Mouse (Mus musculus) embryonic facial prominence, embryonic 14.5 days (tissue): ENCODE data around the gene Csf2rb. TPM values are rescaled to one million over a fixed set of nuclear protein-coding genes. Genes with fewer than 3 reads are reported as not detected.
"Not testable (repeated sequence)": the region's sequence is repeated elsewhere in the genome, so short reads cannot be mapped to it uniquely, and the experiment has no call there.

ENCODE experiments used
- ATAC-seq: fragments of 200-750 bp; cut with Nextera tagmentation; 2 replicates; pipeline ENCODE4 v1.8.0; 2017; ENCODE audit warnings: low read depth, moderate number of reproducible peaks, moderate TSS enrichment
- DNase-seq: peaks from one replicate; pipeline ENCODE4 v3.0.0-alpha.2; 2015; ENCODE audit warnings: low spot score
- H3K27ac ChIP-seq: fragments of 300-500 bp; sonication (generic); replicated peaks from 2 replicates; pipeline ENCODE4 v1.5.1; 2014; ENCODE audit warnings: low read depth, mild to moderate bottlenecking, low read length, moderate library complexity
- H3K27me3 ChIP-seq: fragments of 300-500 bp; sonication (generic); replicated peaks from 2 replicates; pipeline ENCODE4 v1.6.1; 2014; ENCODE audit warnings: low read length; ENCODE audit not compliant: control insufficient read depth, insufficient read depth
- H3K36me3 ChIP-seq: fragments of 300-500 bp; sonication (generic); 2 replicates; pipeline ENCODE4 v1.6.1; 2014; ENCODE audit warnings: low read length, mixed read lengths; ENCODE audit not compliant: control insufficient read depth, insufficient read depth
- H3K4me1 ChIP-seq: fragments of 300-500 bp; sonication (generic); 2 replicates; pipeline ENCODE4 v1.6.1; 2014; ENCODE audit warnings: antibody characterized with exemption, low read length; ENCODE audit not compliant: control insufficient read depth, insufficient read depth
- H3K4me2 ChIP-seq: fragments of 300-500 bp; sonication (generic); 2 replicates; pipeline ENCODE4 v1.6.1; 2014; ENCODE audit warnings: low read depth, mild to moderate bottlenecking, low read length, moderate library complexity, mixed read lengths
- H3K4me3 ChIP-seq: fragments of 300-500 bp; sonication (generic); 2 replicates; pipeline ENCODE4 v1.5.1; 2014; ENCODE audit warnings: low read depth, mild to moderate bottlenecking, low read length
- H3K9ac ChIP-seq: fragments of 300-500 bp; sonication (generic); 2 replicates; pipeline ENCODE4 v1.6.1; 2014; ENCODE audit warnings: low read depth, mild to moderate bottlenecking, low read length, moderate library complexity, mixed read lengths
- H3K9me3 ChIP-seq: fragments of 300-500 bp; sonication (generic); 2 replicates; pipeline ENCODE4 v1.6.1; 2016; ENCODE audit warnings: low read length; ENCODE audit not compliant: control insufficient read depth
- WGBS: fragments of 180-500 bp; shearing (Covaris S2); extraction: QIAGEN DNeasy Blood & Tissue Kit; methylation state at CpG from one replicate; pipeline ENCODE4 v1.1.7; 2014; 5-methylcytosine and 5-hydroxymethylcytosine counted together
- polyA plus RNA-seq: library from polyadenylated mRNA; unstranded; fragments of >200 nt; fragmentation: Nextera tagmentation; extraction: Ambion mirVana; gene quantifications from 2 replicates; pipeline ENCODE4 v1.2.1, GENCODE M21; 2014

Gene Csf2rb
- polyA plus RNA-seq, 1 experiment from 2014 or later: 4.6 TPM

GRCm38 (mm10) chr15:78320825-78321496 lies 4.6 kb upstream of the Csf2rb start:
- Histone ChIP-seq H3K27ac (no peak overlapping the region), H3K4me3 (no peak overlapping the region), H3K4me1 (no peaks in the 10 kb centered on the region), H3K9me3 (no peaks in the 10 kb centered on the region), H3K9ac (no peak overlapping the region), H3K27me3 (no peaks in the 10 kb centered on the region), H3K36me3 (no peaks in the 10 kb centered on the region), H3K4me2 (no peak overlapping the region)
- ATAC-seq: peak; percentile 88
- DNase-seq: peak; percentile 71
- WGBS: 12% methylated on average over 5 of the region's 5 CpGs

- Histone ChIP-seq H3K27me3 (no peaks in the 10 kb centered on the region), H3K4me2 (no peak overlapping the region), H3K9me3 (no peaks in the 10 kb centered on the region), H3K36me3 (no peaks in the 10 kb centered on the region), H3K27ac (no peak overlapping the region), H3K4me1 (no peaks in the 10 kb centered on the region), H3K4me3 (no peak overlapping the region), H3K9ac (no peak overlapping the region)
- 64% methylated on average over 1 of the region's 1 CpGs for WGBS
- no peak for DNase-seq
- no peak for ATAC-seq
These were observed 2.2 kb upstream of the Csf2rb start for GRCm38 (mm10) chr15:78323366-78323765.

- no peak overlapping the region for H3K4me2 ChIP-seq
- ATAC-seq: no peak
These were observed 1.3 kb upstream of the Csf2rb start for GRCm38 (mm10) chr15:78324294-78324693.

GRCm38 (mm10) chr15:78326747-78327146 lies 1.2 kb downstream of the Csf2rb start:
- Histone ChIP-seq H3K27ac (no peak overlapping the region), H3K36me3 (no peaks in the 10 kb centered on the region), H3K4me3 (no peak overlapping the region), H3K9ac (no peak overlapping the region), H3K27me3 (no peaks in the 10 kb centered on the region), H3K9me3 (no peaks in the 10 kb centered on the region), H3K4me1 (no peaks in the 10 kb centered on the region), H3K4me2 (no peak overlapping the region)
- WGBS: 88% methylated on average over 10 of the region's 10 CpGs
- DNase-seq (no peak), ATAC-seq (no peak)

More at GRCm38 (mm10) chr15:78324294-78324693, 1.3 kb upstream of the Csf2rb start:
- H3K27ac ChIP-seq: no peak overlapping the region
- 81% methylated on average over 2 of the region's 2 CpGs for WGBS
- no peak overlapping the region for H3K9ac ChIP-seq
- no peaks in the 10 kb centered on the region for H3K4me1 ChIP-seq
- H3K36me3 ChIP-seq: no peaks in the 10 kb centered on the region
- no peak for DNase-seq
- H3K27me3 ChIP-seq: no peaks in the 10 kb centered on the region
- no peak overlapping the region for H3K4me3 ChIP-seq
- H3K9me3 ChIP-seq: no peaks in the 10 kb centered on the region

GRCm38 (mm10) chr15:78327753-78328341 lies 2.3 kb downstream of the Csf2rb start:
- WGBS: 76% methylated on average over 6 of the region's 6 CpGs
- ATAC-seq, H3K27ac ChIP-seq, H3K4me2 ChIP-seq, H3K36me3 ChIP-seq, H3K4me3 ChIP-seq, DNase-seq, H3K4me1 ChIP-seq, H3K9me3 ChIP-seq, H3K27me3 ChIP-seq, H3K9ac ChIP-seq: not testable (repeated sequence)

GRCm38 (mm10) chr15:78328520-78329097 lies 3.1 kb downstream of the Csf2rb start:
- H3K4me2 ChIP-seq: no peak overlapping the region
- DNase-seq (no peak), ATAC-seq (no peak)
- H3K9me3 ChIP-seq: no peaks in the 10 kb centered on the region
- no peaks in the 10 kb centered on the region for H3K36me3 ChIP-seq
- H3K4me1 ChIP-seq: no peaks in the 10 kb centered on the region
- no peak overlapping the region for H3K9ac ChIP-seq
- no peak overlapping the region for H3K4me3 ChIP-seq
- H3K27ac ChIP-seq: no peak overlapping the region
- 85% methylated on average over 3 of the region's 3 CpGs for WGBS
- H3K27me3 ChIP-seq: no peaks in the 10 kb centered on the region

GRCm38 (mm10) chr15:78329972-78330371 lies 4.4 kb downstream of the Csf2rb start:
- not testable (repeated sequence) for H3K4me2 ChIP-seq, H3K36me3 ChIP-seq, ATAC-seq, H3K4me1 ChIP-seq, H3K9me3 ChIP-seq, H3K4me3 ChIP-seq, DNase-seq, H3K27ac ChIP-seq, H3K27me3 ChIP-seq, H3K9ac ChIP-seq
- WGBS: 83% methylated on average over 6 of the region's 6 CpGs

- Histone ChIP-seq H3K27me3 (no peaks in the 10 kb centered on the region), H3K27ac (no peak overlapping the region), H3K9ac (no peak overlapping the region), H3K4me3 (no peak overlapping the region), H3K4me1 (no peaks in the 10 kb centered on the region), H3K4me2 (no peak overlapping the region), H3K9me3 (no peaks in the 10 kb centered on the region), H3K36me3 (no peaks in the 10 kb centered on the region)
- ATAC-seq (no peak), DNase-seq (no peak)
- 69% methylated on average over 4 of the region's 4 CpGs for WGBS
These were observed 5.2 kb downstream of the Csf2rb start for GRCm38 (mm10) chr15:78330706-78331105.
